Mouse (Mus musculus) retina, adult 2 months (tissue): ENCODE results near the gene Fadd.
A peak's percentile ranks its signal among the peaks of the same experiment; 100 is the strongest.

Experiments
- DNase-seq: peaks from one replicate; pipeline ENCODE4 v3.0.0-alpha.2; 2012; ENCODE audit warnings: low read depth, low spot score

The Fadd gene

GRCm38 (mm10) chr7:144582284-144582980, at the start of gene Fadd:
TSS of gene Fadd (minus strand) at chr7:144582463.
- DNase-seq = peak; percentile 88

- DNase-seq = no peak
Measured at GRCm38 (mm10) chr7:144630622-144631021, 48.4 kb upstream of the Fadd start.

- DNase-seq = no peak
Measured at GRCm38 (mm10) chr7:144628334-144628915, 46.2 kb upstream of the Fadd start.

- DNase-seq = peak; percentile 8
Measured at GRCm38 (mm10) chr7:144627606-144628333, 45.5 kb upstream of the Fadd start.

- DNase-seq = no peak
Measured at GRCm38 (mm10) chr7:144626042-144626441, 43.8 kb upstream of the Fadd start.

GRCm38 (mm10) chr7:144620721-144621681, 38.7 kb upstream of the Fadd start:
- DNase-seq = no peak

GRCm38 (mm10) chr7:144620315-144620714, 38.1 kb upstream of the Fadd start:
- no peak for DNase-seq

GRCm38 (mm10) chr7:144615343-144615742, 33.1 kb upstream of the Fadd start:
- DNase-seq = no peak

- DNase-seq = no peak
Measured at GRCm38 (mm10) chr7:144612829-144613228, 30.6 kb upstream of the Fadd start.

GRCm38 (mm10) chr7:144612351-144612750, 30.1 kb upstream of the Fadd start:
- DNase-seq = no peak

GRCm38 (mm10) chr7:144611595-144611994, 29.3 kb upstream of the Fadd start:
- no peak for DNase-seq

- no peak for DNase-seq
Measured at GRCm38 (mm10) chr7:144609568-144609967, 27.3 kb upstream of the Fadd start.

- DNase-seq = no peak
Measured at GRCm38 (mm10) chr7:144607862-144608261, 25.6 kb upstream of the Fadd start.

- DNase-seq = no peak
Measured at GRCm38 (mm10) chr7:144604735-144605134, 22.5 kb upstream of the Fadd start.

- DNase-seq = no peak
Measured at GRCm38 (mm10) chr7:144604291-144604690, 22.0 kb upstream of the Fadd start.

GRCm38 (mm10) chr7:144600333-144600900, 18.2 kb upstream of the Fadd start:
- DNase-seq = no peak

- DNase-seq = no peak
Measured at GRCm38 (mm10) chr7:144589508-144589907, 7.2 kb upstream of the Fadd start.

- DNase-seq = no peak
Measured at GRCm38 (mm10) chr7:144587291-144587690, 5.0 kb upstream of the Fadd start.

- DNase-seq = no peak
Measured at GRCm38 (mm10) chr7:144585648-144586047, 3.4 kb upstream of the Fadd start.

- DNase-seq = no peak
Measured at GRCm38 (mm10) chr7:144583619-144584018, 1.4 kb upstream of the Fadd start.

GRCm38 (mm10) chr7:144581559-144582283, 542 bp downstream of the Fadd start:
- DNase-seq = no peak
